Mouse (Mus musculus): ENCODE results near the gene Fbxw26.
"Not testable (repeated sequence)": the region's sequence is repeated elsewhere in the genome, so short reads cannot be mapped to it uniquely, and the experiment has no call there.

Fbxw26 gene

GRCm38 (mm10) chr9:109745989-109746388, at the start of gene Fbxw26:
Gene Fbxw26 (minus strand): TSS chr9:109746089.
- DNase-seq (ENCODE audit: low read depth, low spot score) = not testable (repeated sequence)

DNA sequence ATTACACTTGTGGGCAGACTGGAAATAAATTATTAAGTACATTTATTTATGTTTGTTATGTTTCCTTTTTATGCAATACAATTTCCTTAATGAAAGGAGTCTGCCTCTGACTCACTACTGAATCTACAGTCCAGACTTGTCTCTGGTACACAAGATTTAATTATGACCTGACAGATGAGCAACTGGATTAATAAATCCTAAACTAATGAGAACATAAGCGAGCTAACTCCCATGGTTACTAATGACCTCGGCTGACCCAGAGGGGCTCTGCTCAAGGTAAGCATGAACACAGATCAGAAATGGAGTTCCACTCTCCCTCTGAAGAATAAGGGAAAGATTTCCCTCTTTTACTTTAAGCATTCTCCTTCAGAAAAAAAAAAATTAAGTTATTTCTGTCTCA, 49.3 kb upstream of the Fbxw26 start:
- DNase-seq (ENCODE audit: low read depth, low spot score) = no peak

DNA sequence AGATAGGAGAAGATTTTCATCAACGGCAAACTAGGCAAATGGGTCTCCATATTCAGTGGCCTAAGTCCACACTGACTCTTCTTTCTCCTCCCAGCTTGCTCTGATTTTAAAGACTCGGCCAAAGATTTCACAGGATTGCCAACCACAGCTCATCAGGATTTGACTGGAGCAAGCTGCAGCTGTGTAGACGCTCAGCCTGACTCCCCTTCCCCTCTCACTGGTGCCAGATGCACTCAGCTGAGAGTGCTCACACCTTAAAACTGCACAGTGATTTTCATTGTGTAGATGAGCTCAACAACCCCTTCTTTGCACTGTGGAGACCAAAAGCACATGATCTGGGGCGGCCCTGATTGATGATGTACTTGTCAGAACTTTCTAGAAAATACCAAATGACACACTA, 44.7 kb upstream of the Fbxw26 start, which contains the start of gene Fbxw27:
TSS of gene Fbxw27 (minus strand) at position 101 of the 400 bp plus-strand sequence.
- not testable (repeated sequence) for DNase-seq (ENCODE audit: low read depth, low spot score)

- not testable (repeated sequence) for DNase-seq (ENCODE audit: low read depth, low spot score)
These were observed 21.0 kb upstream of the Fbxw26 start for GRCm38 (mm10) chr9:109766841-109767240.

GRCm38 (mm10) chr9:109702600-109702999, 43.3 kb downstream of the Fbxw26 start, which contains the start of gene Fbxw18:
Gene Fbxw18 (minus strand): TSS chr9:109702700.
- not testable (repeated sequence) for DNase-seq (ENCODE audit: low read depth, low spot score)

GRCm38 (mm10) chr9:109685299-109685698, 60.6 kb downstream of the Fbxw26 start:
- peak; percentile 37 for DNase-seq (ENCODE audit: low read depth, low spot score)

All from ES-CJ7 (cell line).